Mouse (Mus musculus) neural tube, embryonic 15.5 days (tissue): ENCODE results near the gene Tbc1d1. TPM values are rescaled to one million over a fixed set of nuclear protein-coding genes. Genes with fewer than 3 reads are reported as not detected.
"Not testable (repeated sequence)": the region's sequence is repeated elsewhere in the genome, so short reads cannot be mapped to it uniquely, and the experiment has no call there.

ENCODE experiments used
- ATAC-seq: fragments of 200-750 bp; cut with Nextera tagmentation; 2 replicates; pipeline ENCODE4 v1.8.0; 2017; ENCODE audit warnings: mild to moderate bottlenecking, moderate TSS enrichment, moderate library complexity; ENCODE audit not compliant: low FRiP score
- H3K27ac ChIP-seq: fragments of 300-500 bp; sonication (generic); replicated peaks from 2 replicates; pipeline ENCODE4 v1.5.1; 2015; ENCODE audit warnings: mild to moderate bottlenecking, inconsistent platforms
- H3K27me3 ChIP-seq: fragments of 300-500 bp; sonication (generic); replicated peaks from 2 replicates; pipeline ENCODE4 v1.6.1; 2015; ENCODE audit warnings: inconsistent platforms
- H3K36me3 ChIP-seq: fragments of 300-500 bp; sonication (generic); 2 replicates; pipeline ENCODE4 v1.6.1; 2015; ENCODE audit warnings: inconsistent platforms
- H3K4me1 ChIP-seq: fragments of 300-500 bp; sonication (generic); 2 replicates; pipeline ENCODE4 v1.6.1; 2015; ENCODE audit warnings: inconsistent platforms
- H3K4me2 ChIP-seq: fragments of 300-500 bp; sonication (generic); 2 replicates; pipeline ENCODE4 v1.6.1; 2015; ENCODE audit warnings: inconsistent platforms, mild to moderate bottlenecking, moderate library complexity
- H3K4me3 ChIP-seq: fragments of 300-500 bp; sonication (generic); replicated peaks from 2 replicates; pipeline ENCODE4 v1.5.1; 2015; ENCODE audit warnings: mild to moderate bottlenecking, inconsistent platforms
- H3K9ac ChIP-seq: fragments of 300-500 bp; sonication (generic); replicated peaks from 2 replicates; pipeline ENCODE4 v1.6.1; 2015; ENCODE audit warnings: mild to moderate bottlenecking, inconsistent platforms
- H3K9me3 ChIP-seq: fragments of 300-500 bp; sonication (generic); replicated peaks from 2 replicates; pipeline ENCODE4 v1.6.1; 2016; ENCODE audit warnings: inconsistent platforms
- WGBS: fragments of 180-500 bp; shearing (Covaris S2); methylation state at CpG from one replicate; pipeline ENCODE4 v1.1.7; 2015; ENCODE audit warnings: mixed read lengths; 5-methylcytosine and 5-hydroxymethylcytosine counted together
- polyA plus RNA-seq: library from polyadenylated mRNA; unstranded; fragments of >200 nt; fragmentation: Nextera tagmentation; extraction: Ambion mirVana; gene quantifications from 2 replicates; pipeline ENCODE4 v1.2.1, GENCODE M21; 2015

Gene Tbc1d1
- polyA plus RNA-seq, 1 experiment from 2014 or later, result 13.5 TPM

DNA sequence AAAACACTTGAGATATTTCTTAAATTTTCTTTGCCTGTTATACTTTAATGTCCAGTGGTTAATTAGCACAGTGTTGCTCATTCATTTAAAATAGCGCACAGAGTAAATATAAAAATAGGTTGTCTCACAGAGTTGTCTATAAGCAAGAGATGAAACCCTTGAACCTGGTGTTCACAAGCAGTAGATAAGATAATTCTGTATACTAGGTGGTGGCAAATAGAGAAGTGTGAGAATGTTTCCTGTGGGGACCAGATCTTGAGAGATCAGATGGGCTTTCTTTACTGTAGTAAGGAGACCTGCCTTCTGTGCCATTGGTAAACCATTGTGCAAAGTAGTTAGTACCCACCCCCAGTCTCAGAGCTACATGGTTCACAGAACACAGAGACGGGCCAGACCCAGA is 192.1 kb downstream of the Tbc1d1 start:
- peaks cover 8% of the 10 kb centered on the region; the same call in 1 of the 2 replicates for H3K4me1 ChIP-seq
- H3K27ac ChIP-seq, result no peak overlapping the region
- H3K4me2 ChIP-seq, result no peak overlapping the region
- H3K27me3 ChIP-seq, result no peaks in the 10 kb centered on the region
- ATAC-seq, result no peak
- peaks cover 3% of the 10 kb centered on the region; the same call in 1 of the 2 replicates for H3K36me3 ChIP-seq
- WGBS, result 92% methylated on average over 2 of the region's 2 CpGs
- no peak overlapping the region for H3K9ac ChIP-seq
- no peaks in the 10 kb centered on the region for H3K9me3 ChIP-seq
- no peak overlapping the region for H3K4me3 ChIP-seq

DNA sequence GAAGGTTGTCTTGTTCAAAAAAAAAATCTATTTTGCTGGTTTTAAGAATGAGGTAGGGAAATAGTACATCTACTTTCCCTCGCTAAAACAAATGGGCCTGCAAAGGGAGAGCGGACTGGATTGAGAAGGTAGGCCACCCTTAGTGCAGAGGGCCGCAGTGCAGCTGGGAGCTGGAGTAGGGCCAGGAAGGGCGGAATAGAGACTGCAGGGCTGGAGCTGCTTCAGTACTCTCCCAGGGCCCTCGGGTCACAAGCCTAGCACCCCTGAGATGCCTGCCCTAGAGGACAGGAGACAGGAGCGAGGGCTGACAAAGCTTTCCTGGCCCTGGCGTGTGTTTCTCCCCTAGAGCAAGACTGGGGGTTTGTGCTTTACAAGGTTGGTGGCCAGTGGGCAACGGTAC is 192.7 kb downstream of the Tbc1d1 start:
- Histone ChIP-seq H3K4me3 (no peak overlapping the region), H3K27me3 (no peaks in the 10 kb centered on the region), H3K36me3 (peaks cover 3% of the 10 kb centered on the region; the same call in 1 of the 2 replicates), H3K4me1 (peaks cover 5% of the 10 kb centered on the region; the same call in 1 of the 2 replicates), H3K4me2 (no peak overlapping the region), H3K27ac (no peak overlapping the region), H3K9me3 (no peaks in the 10 kb centered on the region), H3K9ac (no peak overlapping the region)
- no peak for ATAC-seq
- 65% methylated on average over 8 of the region's 8 CpGs for WGBS

DNA sequence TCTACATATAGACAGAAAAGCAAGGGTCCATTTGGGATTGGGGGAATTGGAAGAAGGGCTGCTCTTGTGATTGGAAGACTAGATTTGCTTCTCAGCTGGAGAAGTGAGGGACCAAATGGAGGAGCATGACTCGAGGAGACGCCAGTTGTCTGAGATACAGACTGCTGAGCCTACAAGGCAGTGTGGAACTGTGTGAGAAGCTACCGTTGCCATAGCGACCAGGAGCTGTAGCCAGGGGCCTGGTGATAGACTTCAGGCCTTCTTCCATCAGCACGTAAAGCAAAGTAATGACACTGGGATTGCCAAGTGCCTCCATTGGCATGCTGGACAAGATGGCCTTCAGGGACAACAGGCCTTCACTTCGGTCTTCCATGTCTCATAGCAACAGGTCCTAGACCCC is 195.9 kb downstream of the Tbc1d1 start:
- H3K9me3 ChIP-seq, result no peaks in the 10 kb centered on the region

DNA sequence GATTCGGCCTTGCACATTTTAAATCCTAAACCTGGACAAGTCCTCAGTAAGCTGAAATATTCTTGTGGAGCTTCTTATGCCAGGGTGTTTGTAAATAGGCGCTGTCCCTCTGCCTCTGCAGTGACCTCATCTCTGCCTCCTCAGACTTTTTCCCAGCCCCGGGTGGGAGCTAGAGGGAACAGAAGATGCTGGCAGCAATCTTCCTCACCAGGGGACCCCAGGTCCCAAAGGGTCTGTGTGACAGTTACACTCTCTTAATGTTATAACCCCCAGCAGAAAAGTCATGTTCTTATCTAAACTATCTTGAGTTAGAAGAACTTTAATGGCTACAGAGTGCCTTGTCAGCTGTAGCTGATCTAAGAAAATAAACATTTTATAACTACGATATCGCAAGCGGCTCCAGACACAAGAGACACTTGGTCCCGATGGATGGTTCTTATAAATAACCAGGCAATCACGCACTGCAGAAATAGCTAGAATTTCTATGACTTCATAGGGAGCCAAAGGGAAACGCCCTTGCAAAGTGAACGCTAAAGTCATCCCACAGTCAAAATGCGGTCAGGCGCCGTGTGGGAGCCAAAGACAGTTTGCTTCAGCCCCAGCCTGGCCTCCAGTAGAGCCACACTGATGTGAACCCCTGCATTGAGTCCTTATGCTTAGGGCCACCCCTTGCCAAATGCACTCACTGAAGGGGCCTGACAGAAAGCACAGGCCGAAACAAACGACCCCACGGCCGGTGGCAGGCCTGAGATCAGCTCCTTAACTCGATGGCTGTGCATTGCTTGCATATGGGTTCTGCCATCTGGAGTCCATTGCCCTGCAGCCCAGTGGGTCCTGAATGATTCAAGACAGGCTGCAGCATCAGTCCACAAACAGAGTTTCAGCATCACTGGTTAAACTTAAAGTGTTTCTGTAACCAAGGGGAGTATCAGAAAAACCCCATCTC is 202.8 kb downstream of the Tbc1d1 start:
- WGBS, result 73% methylated on average over 18 of the region's 18 CpGs

More for the DNA sequence above, 195.9 kb downstream of the Tbc1d1 start:
- H3K4me1 ChIP-seq, result no peaks in the 10 kb centered on the region
- H3K4me2 ChIP-seq, result no peak overlapping the region
- no peak overlapping the region for H3K27ac ChIP-seq
- peaks cover 3% of the 10 kb centered on the region; the same call in 1 of the 2 replicates for H3K36me3 ChIP-seq
- no peak overlapping the region for H3K4me3 ChIP-seq
- ATAC-seq, result no peak
- WGBS, result 80% methylated on average over 6 of the region's 6 CpGs
- H3K27me3 ChIP-seq, result no peaks in the 10 kb centered on the region
- H3K9ac ChIP-seq, result no peak overlapping the region

DNA sequence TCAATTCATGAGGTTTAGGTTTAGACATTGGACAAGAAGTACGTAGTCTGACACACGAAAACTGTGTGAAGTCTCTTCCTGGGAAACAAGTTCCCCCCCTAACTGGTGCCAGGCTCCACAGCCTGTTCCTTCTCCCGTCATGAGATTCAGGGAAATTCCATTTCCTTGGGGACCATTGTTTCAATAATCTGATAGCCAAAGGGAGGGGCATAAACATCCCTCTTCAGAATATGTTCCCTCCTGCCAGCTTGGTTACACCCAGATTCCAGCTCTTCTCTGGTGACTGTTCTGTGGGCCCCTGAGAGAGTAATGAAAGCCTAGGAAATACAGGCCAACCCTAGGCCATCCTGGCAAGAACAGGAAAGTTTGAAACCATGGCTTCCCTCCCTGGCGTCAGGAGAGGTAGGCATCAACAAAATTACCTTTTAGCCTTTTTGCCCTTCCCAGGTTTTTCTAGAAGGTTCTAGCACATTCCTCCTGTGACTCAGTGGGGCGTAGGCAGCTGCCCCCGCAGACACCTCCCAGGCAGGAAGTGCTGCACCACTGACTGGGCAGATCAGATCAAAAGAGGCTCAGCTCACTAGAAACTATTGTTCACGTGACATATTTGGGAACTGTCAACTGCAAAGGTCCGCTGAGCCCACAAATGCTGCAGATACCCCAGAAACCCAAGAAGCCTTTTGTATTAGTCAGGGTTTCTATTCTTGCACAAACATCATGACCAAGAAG is 204.2 kb downstream of the Tbc1d1 start:
- H3K9me3 ChIP-seq, result no peaks in the 10 kb centered on the region
- no peak overlapping the region for H3K9ac ChIP-seq
- H3K4me3 ChIP-seq, result no peak overlapping the region
- no peak for ATAC-seq
- H3K36me3 ChIP-seq, result no peaks in the 10 kb centered on the region
- no peak overlapping the region for H3K4me2 ChIP-seq
- H3K27ac ChIP-seq, result no peak overlapping the region
- no peaks in the 10 kb centered on the region for H3K27me3 ChIP-seq
- H3K4me1 ChIP-seq, result peaks cover 20% of the 10 kb centered on the region
- 85% methylated on average over 8 of the region's 8 CpGs for WGBS

More for the DNA sequence above, 202.8 kb downstream of the Tbc1d1 start:
- H3K4me1 ChIP-seq, result peaks cover 6% of the 10 kb centered on the region
- no peak overlapping the region for H3K4me2 ChIP-seq
- ATAC-seq, result no peak
- H3K4me3 ChIP-seq, result no peak overlapping the region
- no peak overlapping the region for H3K9ac ChIP-seq
- H3K36me3 ChIP-seq, result no peaks in the 10 kb centered on the region
- no peak overlapping the region for H3K27ac ChIP-seq
- H3K27me3 ChIP-seq, result no peaks in the 10 kb centered on the region
- no peaks in the 10 kb centered on the region for H3K9me3 ChIP-seq

DNA sequence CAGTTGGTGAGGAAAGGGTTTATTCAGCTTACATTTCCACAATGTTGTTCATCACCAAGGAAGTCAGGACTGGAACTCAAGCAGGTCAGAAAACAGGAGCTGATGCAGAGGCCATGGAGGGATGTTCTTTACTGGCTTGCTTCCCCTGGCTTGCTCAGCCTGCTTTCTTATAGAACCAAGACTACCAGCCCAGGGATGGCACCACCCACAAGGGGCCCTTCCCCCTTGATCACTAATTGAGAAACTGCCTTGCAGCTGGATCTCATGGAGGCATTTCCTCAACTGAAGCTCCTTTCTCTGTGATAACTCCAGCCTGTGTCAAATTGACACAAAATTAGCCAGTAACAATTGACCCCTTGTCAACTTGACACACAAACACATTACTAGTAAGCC is 204.8 kb downstream of the Tbc1d1 start:
- not testable (repeated sequence) for H3K4me2 ChIP-seq, H3K4me3 ChIP-seq, ATAC-seq, H3K27ac ChIP-seq, H3K9me3 ChIP-seq, H3K9ac ChIP-seq, H3K27me3 ChIP-seq, H3K36me3 ChIP-seq
- peaks cover 21% of the 10 kb centered on the region for H3K4me1 ChIP-seq

DNA sequence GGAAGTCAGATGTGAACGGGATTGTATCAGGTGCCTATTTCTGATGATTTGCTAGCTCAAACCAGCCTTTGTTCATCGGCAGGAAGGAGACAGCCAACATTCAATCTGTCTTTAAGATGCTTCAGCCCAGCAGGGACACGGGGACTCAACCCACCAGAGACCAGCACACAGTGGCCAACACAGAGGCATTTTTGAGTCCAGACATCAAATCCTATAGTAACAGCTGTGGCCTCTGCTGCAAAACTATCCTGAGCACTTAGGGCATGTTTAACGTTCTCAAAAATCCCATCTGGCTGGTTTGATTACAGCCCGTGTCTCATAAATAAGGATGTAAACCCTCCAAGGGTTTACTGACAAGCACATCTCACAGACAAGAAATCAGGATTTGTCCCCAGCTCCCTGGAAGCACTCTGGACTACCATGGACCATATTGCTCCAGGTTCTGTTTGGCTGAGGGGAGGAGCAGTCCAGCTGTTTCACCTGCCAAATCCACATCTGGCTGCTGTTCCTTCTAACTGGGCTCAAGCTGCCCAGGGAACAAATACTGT is 207.8 kb downstream of the Tbc1d1 start:
- no peaks in the 10 kb centered on the region for H3K9me3 ChIP-seq
- H3K4me1 ChIP-seq, result peaks cover 25% of the 10 kb centered on the region
- H3K9ac ChIP-seq, result no peak overlapping the region
- no peaks in the 10 kb centered on the region for H3K27me3 ChIP-seq
- H3K4me2 ChIP-seq, result no peak overlapping the region
- H3K36me3 ChIP-seq, result no peaks in the 10 kb centered on the region
- no peak; the same call in 1 of the 2 replicates for ATAC-seq
- H3K27ac ChIP-seq, result peak overlapping the region; percentile 39
- 33% methylated on average over 5 of the region's 5 CpGs for whole genome bisulfite sequencing
- H3K4me3 ChIP-seq, result no peak overlapping the region

DNA sequence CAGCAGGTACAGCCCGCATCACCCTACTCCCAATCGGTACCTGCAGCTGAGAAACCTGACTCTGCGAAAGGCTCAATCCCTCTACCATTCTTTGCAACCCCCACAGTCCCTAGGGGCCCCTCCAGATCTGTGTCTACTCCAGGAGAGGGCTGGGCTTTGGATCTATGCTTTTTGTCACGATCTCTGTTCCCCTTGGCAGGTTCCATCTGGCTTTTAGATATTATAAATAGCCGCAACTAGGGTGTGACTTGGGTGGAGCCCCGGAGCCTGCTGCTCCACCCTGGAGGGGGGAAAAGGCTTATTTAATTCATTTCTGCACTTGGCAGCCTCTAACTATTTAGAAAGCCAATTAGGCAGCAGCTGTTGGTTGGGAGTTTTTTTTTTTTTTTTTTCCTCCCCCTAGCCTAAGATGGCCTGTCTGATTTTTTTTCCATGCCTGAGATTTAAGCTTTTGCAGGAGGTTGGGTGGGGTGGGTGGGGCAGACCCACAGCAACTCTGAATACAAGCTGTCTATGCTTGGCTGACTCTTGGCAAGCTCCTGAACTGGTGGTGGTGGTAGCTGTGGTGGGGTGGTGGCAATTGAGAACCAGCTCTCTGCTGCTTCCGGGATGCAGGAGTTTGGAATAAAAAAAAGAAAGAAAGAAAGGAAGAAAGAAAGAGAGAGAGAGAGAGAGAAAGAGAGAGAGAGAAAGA is 208.5 kb downstream of the Tbc1d1 start:
- WGBS, result 38% methylated on average over 7 of the region's 7 CpGs
- Histone ChIP-seq H3K36me3 (no peaks in the 10 kb centered on the region), H3K4me2 (no peak overlapping the region), H3K4me1 (peaks cover 25% of the 10 kb centered on the region), H3K9ac (no peak overlapping the region), H3K4me3 (no peak overlapping the region), H3K27ac (0 out of 2 replicates have a peak overlapping the region, but pooled peaks have one; percentile 39), H3K9me3 (no peaks in the 10 kb centered on the region), H3K27me3 (no peaks in the 10 kb centered on the region)
- peak; percentile 22; the same call in 1 of the 2 replicates for ATAC-seq

DNA sequence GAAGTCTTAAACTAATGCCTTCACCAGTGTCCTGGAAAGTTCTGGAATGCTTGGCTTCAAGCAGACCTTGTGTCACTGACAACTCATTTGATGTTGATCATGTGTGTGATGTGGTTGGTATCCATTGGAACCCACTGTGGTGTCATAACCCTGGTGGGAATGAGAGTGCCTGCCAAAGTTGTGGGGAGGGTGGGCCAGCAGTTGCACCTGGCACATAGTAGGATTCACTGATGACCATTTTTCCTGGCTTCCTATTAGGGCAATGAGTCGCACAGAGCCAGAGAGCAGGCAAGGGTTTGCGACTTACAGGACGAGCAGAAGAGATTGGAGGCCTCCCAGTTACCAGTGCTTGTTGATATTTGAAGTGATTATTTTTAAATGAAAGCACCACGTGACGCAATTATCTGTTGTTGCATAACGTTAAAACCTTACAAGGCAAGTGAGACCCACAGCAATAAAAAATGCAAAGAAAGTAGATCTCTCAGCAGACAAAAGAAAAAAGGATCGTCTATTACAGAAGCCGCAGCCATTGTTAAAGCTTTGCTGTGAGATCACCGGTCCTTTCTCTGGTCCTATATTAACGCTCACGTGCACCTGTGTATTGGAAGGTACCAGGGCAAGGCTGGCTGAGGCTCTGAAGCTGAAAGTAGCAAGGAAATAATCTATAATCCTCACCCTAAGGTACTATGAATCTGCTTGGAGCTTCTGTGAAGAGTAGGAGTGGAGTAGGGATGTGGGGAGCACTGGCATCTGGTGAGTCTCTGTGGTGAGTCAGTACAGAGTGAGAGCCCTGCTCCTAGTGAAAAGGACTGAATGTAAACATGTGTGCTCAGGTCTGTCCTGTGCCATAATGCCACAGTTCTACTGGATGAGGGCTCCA is 209.3 kb downstream of the Tbc1d1 start:
- Histone ChIP-seq H3K27ac (no peak overlapping the region), H3K9me3 (no peaks in the 10 kb centered on the region), H3K27me3 (no peaks in the 10 kb centered on the region), H3K9ac (no peak overlapping the region), H3K4me2 (no peak overlapping the region), H3K4me1 (peaks cover 25% of the 10 kb centered on the region), H3K4me3 (no peak overlapping the region), H3K36me3 (no peaks in the 10 kb centered on the region)
- ATAC-seq, result no peak
- WGBS, result 61% methylated on average over 11 of the region's 11 CpGs

DNA sequence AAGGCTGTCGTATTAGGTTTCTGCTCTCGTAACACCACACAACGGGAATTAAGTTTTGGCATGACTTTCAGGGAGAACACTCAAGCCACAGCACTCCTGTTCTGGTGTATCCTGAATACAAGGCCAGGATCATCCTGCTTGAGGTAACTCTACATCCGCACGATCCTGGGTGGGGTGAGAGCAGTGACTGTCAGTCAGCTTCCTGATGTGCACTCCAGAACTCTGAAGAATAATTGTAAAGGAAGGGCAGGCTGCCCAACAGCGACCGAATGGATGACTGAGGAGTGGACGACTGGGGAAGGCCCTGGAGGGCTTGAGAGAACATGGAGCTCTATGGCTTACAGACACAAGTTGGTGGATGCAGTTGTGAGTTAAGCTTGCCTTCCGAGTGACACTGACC is 210.0 kb downstream of the Tbc1d1 start:
- 88% methylated on average over 9 of the region's 9 CpGs for WGBS
- no peak for ATAC-seq
- Histone ChIP-seq H3K36me3 (no peaks in the 10 kb centered on the region), H3K27me3 (no peaks in the 10 kb centered on the region), H3K4me3 (no peak overlapping the region), H3K9ac (no peak overlapping the region), H3K4me2 (no peak overlapping the region), H3K4me1 (peaks cover 25% of the 10 kb centered on the region), H3K9me3 (no peaks in the 10 kb centered on the region), H3K27ac (no peak overlapping the region)
